Mouse (Mus musculus) liver, embryonic 14.5 days (tissue): Measurements from ENCODE around the gene Cdc123.
A peak's percentile ranks its signal among the peaks of the same experiment; 100 is the strongest.

ENCODE experiments used
- CTCF ChIP-seq: IDR thresholded peaks from 2 replicates; pipeline ENCODE4 v1.5.1; 2016; ENCODE audit warnings: antibody characterized with exemption, low read depth, control low read depth
- EP300 ChIP-seq: IDR thresholded peaks from 2 replicates; pipeline ENCODE4 v1.6.1; 2016; ENCODE audit warnings: antibody characterized with exemption, low read depth

- TF ChIP-seq CTCF (peak; percentile 21; the same call in 1 of the 2 replicates), EP300 (no peak)
Measured at GRCm38 (mm10) chr2:5770708-5771241, 74.2 kb downstream of the Cdc123 start.
